Mouse (Mus musculus) regulatory T cell (primary cell): ENCODE measurements around the gene Gemin5.
"Not testable (repeated sequence)": the region's sequence is repeated elsewhere in the genome, so short reads cannot be mapped to it uniquely, and the experiment has no call there.

Experiments used
- in situ Hi-C: fragments of 300-600 bp; cut with MboI, MseI; formaldehyde crosslinking; loops from one replicate; pipeline ENCODE4 v1.15.1; 2025; ENCODE audit warnings: high pct_unique_total_duplicates

Gene Gemin5

DNA sequence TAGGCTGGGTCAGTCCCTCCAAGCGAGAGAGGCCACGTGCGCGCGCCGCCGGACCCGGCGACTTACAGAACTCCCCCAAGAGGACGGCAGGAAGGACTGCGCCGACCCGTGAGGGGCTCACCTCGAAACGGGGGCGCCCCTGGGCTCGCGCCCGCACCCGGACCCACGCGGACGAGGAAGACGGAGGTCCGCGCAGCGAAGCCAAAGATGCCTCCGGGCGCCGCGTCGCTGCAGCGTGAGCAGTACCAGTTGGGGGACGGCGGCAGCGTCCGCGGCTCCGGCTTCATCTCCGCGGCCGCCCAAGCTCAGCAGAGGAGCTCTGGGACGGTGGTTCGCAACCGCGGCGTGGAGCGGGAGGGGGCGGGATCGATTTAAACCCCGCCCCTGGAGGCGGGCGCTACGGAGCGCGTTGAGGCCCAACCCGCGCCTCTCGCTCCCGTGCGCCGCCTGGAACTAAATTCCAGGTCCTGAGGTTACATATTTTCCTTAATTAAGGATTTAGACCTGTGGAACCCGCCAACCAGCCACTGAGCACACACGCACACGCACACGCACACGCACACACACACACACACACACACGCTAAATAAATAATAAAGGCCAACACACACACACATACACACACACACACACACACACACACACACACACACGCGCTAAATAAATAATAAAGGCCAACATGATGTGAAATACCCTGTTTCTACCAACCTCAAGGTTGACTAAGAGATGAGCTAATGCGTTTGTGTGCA is at the start of gene Gemin5:
Gene Gemin5, minus strand, starts transcription at position 373 of the 749 bp plus-strand sequence.
- in situ Hi-C loops = loop anchor here (10.0 kb wide), 1 partner anchor 214 kb away; no protein-coding TSS in a partner anchor

- in situ Hi-C loops = no loop called here
These were observed 48.5 kb upstream of the Gemin5 start for GRCm38 (mm10) chr11:58216823-58217222.

GRCm38 (mm10) chr11:58215814-58216213 is 47.5 kb upstream of the Gemin5 start:
- in situ Hi-C loops = no loop called here

DNA sequence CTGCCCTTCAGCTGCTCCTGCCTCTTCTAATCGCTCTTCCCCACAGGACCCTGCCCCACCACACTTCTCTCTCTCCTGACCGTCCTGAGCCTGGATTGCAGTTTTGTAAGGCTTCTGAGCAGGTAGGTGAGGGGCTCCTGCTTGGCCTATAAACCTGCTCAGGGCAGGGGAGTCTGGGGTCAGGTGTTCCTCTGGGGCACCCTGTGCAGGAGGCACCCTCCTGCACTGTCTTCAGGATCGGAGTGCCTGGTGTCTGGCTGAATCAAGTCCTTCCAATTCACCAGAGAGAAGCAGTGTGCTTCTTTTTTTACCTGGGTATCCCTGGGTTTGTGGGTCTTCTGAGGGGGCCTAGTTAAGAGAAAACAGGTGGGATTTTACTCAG is 46.7 kb upstream of the Gemin5 start:
- in situ Hi-C loops = not testable (repeated sequence)

- in situ Hi-C loops = no loop called here
These were observed 46.2 kb upstream of the Gemin5 start for GRCm38 (mm10) chr11:58214391-58215048.

DNA sequence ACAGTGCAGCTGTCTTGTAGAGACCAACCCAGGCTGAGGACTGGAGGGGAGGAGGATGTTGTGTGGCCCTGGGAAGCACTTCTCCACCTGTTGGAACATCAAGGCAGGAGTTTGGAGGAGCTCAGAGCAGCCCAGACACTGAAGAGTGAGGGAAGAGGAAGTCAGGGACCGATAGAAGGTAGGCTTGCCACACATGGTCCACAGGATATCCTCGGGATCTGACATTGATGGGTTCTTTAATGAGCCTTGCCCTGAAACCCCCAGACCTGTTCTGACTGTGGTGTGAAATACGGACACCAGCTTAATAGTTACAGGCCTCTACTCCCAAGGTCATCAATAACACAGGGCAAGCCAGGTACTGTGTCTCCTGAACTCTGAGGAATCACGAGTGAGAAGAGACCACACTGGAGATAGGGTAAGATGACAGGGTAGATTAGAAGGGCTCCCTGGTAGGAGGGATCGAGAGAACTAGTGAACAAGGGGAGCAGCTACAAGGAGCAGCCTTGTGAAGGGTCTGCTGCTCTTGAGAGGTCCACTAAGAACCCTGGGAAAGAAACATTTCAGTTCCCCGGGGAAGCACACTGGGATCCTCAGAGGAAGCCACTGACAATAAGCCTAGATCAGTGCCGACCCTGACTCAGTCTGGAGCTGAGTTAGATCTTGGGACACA is 45.5 kb upstream of the Gemin5 start:
- in situ Hi-C loops = no loop called here

- in situ Hi-C loops = no loop called here
These were observed 43.3 kb upstream of the Gemin5 start for GRCm38 (mm10) chr11:58211682-58212067.

DNA sequence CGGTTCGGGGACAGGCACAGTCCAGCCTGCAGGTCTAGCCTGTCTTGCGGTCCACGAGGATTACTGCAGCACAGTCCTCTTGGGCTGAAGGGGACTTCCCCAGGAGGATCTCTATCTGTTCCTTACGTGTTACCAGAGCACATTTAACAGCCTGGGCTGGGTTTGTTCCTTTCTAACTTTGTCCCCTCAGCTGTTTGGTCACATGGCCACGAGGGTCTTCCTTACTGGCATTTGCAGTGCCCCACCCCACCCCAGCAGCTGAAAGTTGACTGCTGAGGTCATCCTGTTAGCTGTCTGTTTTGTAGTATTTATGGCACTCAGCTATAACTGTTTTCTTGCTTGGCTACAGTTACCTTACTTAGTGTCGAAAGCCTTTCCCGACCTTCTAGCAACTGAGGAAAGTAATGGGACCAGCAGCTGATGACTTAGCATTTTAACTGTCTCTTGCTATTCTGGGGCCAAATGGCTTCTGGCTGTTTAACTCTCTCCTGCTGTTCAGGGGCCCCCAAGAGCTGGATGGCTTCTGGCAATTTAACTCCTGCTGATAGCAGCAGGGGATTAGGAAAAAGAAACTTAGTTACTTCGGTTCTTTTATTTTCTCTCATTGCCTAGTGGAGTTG is 42.8 kb upstream of the Gemin5 start:
- in situ Hi-C loops = no loop called here

DNA sequence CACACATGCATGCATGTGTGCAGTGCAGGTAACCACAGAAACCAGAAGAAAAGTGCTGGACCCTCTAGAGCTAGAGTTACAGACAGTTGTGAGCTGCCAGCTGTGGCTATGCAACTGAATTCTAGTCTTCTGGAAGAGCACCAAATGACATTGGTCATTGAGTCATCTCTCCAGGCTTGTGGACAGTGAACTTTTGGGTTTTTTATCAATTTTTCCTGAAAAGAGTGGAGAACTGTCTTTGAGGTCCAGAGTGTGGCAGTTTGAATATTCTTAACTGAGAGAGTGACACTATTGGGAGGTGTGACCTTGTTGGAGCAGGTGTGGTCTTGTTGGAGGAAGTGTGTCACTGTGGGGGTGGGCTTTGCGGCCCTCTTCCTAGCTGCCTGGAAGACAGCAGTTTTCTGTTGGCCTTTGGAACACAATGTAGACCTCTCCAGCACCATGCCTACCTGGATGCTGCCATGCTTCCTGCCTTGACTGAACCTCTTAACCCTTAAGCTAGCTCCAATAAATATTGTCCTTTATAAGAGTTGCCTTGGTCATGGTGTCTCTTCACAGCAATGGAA is 42.1 kb upstream of the Gemin5 start:
- in situ Hi-C loops = no loop called here

GRCm38 (mm10) chr11:58201052-58201451 is 32.7 kb upstream of the Gemin5 start:
- in situ Hi-C loops = no loop called here

GRCm38 (mm10) chr11:58200226-58200625 is 31.9 kb upstream of the Gemin5 start:
- in situ Hi-C loops = no loop called here

GRCm38 (mm10) chr11:58199229-58200037 is 31.1 kb upstream of the Gemin5 start, which contains the start of the genes Igtp and Irgm2:
Igtp (plus strand) TSS chr11:58199556.
Irgm2 (plus strand) TSS chr11:58199618.
- in situ Hi-C loops = not testable (repeated sequence)

DNA sequence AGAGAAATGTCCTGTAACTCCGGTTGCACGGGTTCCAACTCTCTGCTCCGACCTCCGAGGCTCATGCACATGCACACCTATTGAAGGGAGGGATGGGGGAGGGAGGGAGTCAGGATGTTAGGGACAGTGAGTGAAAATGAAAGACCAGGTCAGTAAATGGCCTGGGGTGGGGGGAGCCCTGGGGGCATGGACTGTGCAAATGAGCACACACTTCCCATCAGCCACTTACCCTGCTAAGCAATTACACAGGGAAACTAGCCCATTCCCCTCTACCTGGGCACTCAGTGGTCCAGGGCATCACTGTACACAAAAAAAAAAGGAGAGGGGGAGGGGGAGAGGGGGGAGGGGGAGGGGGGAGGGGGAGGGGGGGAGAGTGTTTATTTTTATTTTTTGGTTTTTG is 30.3 kb upstream of the Gemin5 start:
- in situ Hi-C loops = no loop called here

DNA sequence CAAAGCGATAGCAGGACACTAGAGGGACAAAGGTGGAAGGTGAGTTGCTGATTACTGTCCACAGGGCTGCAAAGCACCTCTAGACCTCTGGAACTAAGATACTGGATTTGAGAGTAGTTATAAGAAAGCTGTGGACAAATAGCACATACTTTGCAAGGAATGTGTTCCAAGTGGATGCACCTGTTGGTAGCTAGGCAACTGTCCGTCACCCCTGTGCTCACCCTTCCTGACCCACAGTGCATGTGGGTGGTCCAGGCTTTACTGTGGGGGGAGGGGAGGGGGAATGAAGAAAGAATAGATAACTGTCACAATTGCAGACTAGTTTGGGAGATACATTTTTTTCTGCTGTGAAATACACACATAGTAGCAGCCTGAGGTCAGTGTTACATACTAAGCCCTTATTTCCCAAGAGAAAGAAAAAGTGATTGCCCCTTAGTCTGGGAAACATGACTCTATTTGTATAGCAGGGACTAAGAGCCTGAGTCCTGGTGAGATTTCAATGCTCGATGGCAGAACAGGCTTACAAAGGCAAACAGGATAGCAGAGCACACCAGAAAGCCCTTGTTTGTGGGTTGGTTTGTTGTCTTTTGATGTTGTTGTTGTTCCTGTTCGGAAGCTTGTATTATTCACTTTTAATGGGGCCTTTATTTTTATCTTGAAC is 25.7 kb upstream of the Gemin5 start:
- in situ Hi-C loops = no loop called here

DNA sequence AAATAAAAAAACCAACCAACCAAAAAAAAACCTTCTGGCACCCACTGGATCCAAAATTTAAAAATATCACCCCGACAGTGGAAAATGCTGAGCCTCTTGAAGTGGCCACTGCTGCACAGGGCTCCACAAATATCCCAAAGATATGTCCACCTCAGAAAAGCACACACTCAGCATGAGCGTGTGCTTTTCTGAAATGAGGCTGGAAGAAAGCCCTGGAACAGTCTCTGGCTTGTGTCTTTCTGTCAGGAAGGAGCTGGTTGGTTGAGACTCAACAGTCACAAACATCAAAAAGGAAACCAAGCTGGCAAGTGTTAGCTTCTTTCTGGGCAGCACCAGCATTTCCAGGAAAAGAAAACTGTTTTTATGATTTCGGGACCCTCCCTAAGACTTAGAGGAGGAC is 25.0 kb upstream of the Gemin5 start:
- in situ Hi-C loops = no loop called here

DNA sequence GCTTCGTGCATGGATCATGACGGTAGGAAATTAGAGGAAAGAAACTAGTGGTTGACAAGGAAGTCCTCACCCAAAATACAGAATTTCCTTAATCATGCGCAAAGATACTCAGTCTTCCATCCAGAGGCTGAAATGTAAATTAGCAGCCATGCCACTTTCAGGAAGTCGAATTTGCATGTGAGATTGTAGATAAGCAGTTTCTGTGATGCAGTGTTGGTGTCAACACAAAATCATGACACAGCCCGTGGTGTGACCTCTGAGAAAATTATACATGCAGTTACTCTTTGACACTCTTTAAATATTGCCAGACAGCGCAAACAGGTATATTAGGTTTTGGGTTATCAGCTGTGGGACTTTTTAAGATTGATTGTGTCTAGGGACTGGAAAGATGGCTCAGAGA is 21.3 kb upstream of the Gemin5 start:
- in situ Hi-C loops = loop anchor here (5.0 kb wide), 1 partner anchor 33 kb away; no protein-coding TSS in a partner anchor

GRCm38 (mm10) chr11:58183579-58183978 is 15.2 kb upstream of the Gemin5 start:
- in situ Hi-C loops = no loop called here

GRCm38 (mm10) chr11:58180756-58181155 is 12.4 kb upstream of the Gemin5 start:
- in situ Hi-C loops = no loop called here

- in situ Hi-C loops = not testable (repeated sequence)
These were observed 11.6 kb upstream of the Gemin5 start for GRCm38 (mm10) chr11:58179986-58180385.

- in situ Hi-C loops = no loop called here
These were observed 11.2 kb upstream of the Gemin5 start for GRCm38 (mm10) chr11:58179563-58179962.
